Mouse (Mus musculus): ENCODE measurements at regions not wholly inside any gene's neighbourhood (a gene's known extent, or its start where the extent isn't known, plus 50 kb on each side); places are given as distances from the start of the nearest gene placed in this dataset.
A peak's percentile ranks its signal among the peaks of the same experiment; 100 is the strongest.

DNA sequence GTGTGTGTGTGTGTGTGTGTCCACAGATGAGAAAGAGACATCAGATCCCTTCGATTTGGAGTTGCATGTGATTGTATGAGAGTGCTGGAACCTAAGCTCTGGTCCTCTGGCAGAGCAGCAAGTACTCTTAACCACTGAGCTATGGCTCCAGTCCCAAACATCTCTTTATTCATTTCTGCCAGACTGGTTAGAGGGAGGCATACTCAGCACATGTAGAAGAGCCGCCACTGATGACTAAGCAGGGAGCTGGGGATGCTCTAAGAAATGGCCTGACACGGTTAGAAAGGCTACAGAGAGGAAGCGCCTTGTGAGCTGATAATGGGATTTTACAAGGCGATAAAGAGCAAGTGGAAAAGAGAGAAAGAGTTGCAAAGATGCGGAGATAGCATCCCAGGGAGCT lies 287.3 kb upstream of the Castor2 start:
- no peak for DNase-seq

DNA sequence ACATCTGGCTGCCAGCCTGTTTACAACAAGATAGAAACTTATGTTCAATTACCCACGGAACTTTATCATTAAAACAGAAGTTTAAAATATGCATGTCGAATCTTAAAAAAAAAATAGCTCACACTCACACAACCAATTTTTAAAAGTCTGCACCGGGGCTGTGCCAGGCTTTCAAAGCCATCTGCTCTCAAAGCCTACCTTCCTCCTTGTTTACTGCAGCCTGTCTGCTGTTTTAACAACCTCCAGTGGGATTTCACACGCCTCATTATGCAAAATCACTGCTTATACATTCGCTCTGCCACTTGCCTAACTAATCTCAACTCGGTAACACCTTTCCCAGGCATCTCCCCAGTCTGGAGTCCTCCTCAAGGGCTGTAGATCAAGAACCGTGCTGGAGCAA lies 292.6 kb upstream of the Castor2 start:
- DNase-seq, result no peak

DNA sequence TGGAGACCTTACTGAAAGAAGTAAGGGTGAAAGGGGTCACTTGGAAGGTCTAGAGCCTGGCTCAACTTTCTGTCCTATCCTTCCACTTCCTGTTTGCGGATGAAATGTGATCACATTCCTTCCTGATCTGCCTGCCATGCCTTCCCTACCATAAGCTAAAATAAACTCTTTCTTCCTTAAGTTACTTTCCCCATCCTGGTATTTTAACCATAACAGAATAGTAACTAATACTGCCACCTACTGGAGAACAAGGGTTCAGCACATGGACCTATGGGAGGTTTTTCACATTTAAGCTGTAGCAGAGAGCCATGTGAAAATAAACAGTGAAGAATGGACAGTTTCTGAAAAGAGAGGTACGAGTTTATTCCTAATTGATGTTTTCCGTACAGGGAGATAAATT lies 297.5 kb upstream of the Castor2 start:
- DNase-seq, result no peak

DNA sequence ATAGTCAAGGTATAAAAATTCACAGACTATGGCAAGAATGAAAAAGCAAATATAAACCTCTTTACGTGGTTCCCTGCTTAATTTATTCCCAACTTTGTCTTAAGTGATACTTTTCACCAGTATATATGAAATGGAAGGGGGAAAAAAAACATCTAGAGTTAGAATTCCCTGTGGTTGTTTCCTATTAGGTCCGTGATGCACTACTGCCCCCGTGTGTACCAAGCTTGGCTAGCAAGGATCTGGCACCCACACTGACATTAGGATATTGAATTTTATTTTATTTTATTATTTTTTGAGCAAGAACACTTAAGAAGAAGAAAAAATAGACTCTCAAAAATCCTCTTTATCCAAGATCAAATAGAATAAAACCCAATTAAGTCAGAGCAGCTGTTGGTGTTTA lies 303.9 kb upstream of the Castor2 start:
- DNase-seq, result peak; percentile 60

DNA sequence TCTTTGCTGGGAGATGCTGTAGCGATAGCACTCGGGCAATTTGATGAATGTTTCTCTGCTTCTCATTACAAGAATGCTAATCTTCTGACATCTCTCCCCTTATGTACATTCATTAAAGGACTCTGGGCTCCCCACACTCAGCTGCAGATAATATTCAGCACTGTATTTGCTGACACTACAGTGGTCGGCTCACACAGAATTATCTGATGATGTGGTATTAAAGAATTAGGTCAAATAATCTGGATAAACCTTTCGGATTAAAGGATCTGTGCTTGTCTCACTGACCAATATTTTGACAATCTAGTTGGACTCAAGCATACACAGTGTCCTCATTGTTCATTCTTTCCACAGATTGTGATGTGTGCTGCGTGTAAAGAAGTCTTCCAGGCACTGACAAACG lies 308.8 kb upstream of the Castor2 start:
- DNase-seq, result no peak

DNA sequence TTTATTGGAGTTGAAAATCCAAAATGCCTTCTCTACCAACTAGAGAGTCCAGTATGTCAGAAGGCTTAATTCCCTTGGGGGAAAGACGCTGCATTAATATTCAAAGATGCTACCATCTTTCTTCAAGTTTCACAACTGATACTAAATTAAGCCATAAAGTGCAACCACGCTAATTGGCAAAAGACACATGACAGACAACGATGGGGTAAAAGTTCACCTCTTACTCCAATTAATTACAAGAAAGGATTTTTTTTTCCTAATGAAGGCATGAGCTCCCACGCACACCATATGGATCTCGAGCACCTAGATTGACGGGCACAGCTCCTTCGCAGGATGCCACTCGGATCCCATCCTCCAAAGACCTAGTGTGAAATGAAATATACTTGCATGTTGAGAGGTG lies 311.5 kb upstream of the Castor2 start:
- no peak for DNase-seq

DNA sequence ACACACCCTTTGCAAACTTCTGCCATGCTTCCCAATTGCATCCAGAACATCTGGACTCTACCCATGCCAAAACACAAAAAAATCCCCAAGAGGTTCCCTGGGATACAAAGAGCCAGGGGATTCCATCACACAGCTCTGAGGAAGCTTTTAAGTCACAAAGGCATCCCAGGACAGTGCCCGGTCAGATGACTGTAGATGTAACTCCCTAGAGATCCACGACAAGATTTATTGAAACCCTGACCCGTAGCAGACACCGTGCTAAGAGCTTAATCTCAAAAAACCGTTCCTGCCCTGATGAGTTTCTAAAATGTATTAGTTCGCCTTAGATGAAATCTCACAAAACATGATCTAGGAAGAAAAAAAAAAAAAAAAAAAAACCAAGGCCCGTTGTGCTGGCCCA lies 312.0 kb upstream of the Castor2 start:
- no peak for DNase-seq

DNA sequence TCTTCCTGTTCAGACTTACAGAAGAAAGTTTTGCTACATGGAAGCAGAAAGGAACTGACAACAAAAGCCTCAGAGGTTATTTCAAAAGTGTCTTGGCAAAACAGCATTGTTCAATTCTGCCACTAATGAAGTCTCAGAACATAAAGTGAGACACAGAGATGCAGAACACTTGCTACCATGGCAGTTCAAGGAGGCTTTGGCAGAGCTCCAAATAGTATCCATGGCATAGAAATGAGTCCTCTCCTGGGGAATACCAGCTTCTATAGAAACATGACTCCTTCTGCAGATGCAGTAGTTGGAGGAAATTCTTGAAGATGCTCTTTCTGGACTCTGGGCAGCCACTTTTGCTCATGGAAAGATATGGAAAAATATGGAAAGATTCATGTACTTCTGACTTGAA lies 322.9 kb upstream of the Castor2 start:
- no peak for DNase-seq

DNA sequence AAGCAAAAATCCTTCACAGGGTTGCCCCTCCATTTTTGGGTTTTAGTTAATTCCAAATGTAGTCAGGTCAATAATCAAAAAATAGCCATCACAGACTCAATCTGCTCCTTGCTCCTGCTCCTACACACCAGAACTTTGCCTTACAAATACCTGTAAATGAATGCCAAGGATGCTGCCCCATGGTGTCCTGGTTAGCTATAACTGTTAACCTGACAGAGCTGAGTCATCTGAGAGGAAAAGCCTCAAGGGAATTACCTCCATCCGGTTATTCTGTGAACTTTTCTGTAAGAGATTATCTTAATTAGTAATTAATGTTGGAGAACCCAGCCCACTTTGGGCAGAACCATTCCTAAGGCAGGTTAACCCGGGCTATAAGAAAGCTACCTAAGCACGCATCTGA lies 325.4 kb upstream of the Castor2 start:
- DNase-seq, result no peak

DNA sequence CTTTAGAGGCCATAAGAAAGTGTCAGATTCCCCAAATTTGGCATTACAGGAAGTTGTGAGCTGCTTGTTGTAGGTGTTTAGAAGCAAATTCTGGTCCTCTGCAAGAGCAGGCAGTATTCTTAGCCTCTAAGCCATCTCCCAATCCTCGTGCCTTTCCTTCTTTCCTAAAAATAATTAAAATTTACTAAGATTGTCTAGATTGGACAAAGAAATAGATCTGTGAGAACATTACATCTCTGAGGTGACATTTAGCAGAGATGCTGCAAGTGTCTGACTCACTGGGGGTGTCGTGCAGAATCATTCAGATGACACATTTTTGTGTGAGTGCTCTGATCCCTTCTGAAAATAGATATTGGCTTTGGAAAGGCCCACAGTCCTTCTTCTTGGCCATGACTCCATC lies 330.7 kb upstream of the Castor2 start:
- DNase-seq, result no peak

DNA sequence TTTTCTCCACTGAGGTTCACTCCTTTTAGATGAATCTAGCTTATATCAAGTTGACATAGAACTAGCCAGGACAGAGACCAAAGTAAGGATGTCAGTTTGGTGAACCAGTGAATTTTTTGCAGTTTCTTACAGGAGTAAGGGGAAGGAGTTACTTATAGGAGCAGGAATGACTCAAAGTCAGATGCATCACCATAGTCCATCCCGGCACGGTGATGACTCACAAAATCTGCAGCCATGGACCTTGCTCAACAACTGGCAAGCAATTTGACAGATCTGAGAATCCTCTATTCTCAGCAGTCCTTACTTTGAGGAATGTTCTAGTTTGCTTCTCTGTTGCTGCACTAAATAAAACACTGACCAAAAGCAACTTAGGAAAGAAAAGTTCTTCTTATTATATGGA lies 341.7 kb upstream of the Castor2 start:
- DNase-seq, result no peak

DNA sequence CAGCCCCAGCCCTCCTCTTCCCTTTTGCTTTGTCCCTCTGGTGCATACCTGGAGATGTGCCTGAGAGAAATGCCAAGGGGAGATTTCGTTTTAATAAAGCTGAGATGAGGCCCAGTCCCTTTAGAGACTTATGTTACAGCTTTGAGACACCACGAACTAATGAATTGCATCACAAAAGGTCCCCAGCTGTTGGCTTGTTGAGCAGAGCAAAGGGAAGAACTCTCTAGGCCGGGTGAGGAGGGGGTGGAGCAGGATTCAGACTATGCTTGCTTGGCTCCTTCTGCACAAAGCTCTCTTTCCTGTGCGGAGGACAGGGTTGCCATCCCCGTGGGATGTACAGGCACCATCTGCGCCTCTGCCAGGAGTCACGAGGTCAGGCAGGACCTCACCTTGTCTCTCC lies 345.3 kb upstream of the Castor2 start:
- DNase-seq, result no peak

DNA sequence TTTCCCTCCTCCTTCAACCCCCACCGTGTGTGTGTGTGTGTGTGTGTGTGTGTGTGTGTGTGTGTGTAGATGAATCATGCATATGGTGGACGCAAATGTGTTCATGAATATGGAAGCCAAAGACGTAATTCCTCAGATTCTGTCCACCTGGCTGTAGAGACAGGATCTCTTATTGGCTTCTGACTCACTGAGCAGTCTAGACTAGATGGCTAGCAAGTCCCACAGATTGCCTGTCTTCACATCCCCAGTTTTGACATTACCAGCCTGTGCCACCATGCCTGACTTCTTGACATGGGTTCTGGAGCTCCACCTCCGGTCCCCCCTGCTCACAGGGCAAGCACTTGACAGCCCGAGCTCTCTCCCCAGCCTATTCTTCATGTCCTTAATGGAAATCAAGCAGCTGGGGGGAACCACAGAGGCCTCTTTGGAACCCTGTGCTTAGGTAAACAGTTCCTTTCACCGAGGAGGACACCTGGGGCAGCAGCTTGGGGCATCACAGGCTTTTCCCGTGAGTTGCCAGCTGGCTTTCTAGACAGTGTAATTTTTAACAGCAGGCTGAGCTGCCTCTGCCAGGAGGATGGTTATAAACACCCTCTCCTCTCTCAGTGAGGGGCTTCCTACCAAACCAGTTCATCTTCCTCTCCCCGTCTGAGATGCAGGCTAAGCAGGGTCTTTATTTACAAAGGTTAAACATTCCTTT lies 345.9 kb upstream of the Castor2 start:
- DNase-seq, result no peak

DNA sequence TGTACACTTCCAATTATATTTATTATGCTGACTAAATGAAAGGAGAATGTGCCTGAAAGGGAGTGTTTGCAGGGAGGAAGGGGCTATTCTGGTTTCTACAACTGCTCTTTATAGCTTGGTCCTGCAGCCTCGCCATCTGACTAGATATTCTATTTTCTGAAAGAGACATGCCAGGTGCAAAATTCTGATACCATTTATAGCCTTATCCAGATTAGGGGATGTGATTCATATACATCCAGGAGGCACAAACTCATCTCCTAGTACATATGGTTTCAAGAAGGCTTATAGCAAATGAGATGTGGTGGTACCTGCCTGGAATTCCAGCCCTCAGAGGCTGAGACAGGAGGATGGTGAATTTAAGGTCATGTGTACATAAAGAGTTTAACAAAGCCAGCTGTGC lies 352.6 kb upstream of the Castor2 start:
- no peak for DNase-seq

DNA sequence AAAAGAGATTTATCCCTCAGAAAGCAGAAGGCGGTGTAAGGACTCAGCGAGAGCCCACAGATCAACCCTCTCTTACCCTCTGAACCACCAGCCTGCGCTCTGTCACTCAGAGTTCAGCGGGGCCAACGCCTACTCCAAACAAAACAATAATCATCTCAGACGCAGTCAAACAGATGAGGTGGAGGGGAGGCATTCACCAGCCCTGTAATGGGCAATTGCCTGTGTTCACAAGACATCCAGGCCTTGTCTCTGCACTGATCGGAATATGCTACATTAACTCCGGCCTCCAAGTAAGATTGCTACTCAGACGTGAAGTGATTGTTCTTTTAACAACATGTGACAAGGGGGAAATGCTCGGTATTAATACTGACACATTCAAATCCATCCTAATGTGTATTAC lies 353.1 kb upstream of the Castor2 start:
- no peak for DNase-seq

DNA sequence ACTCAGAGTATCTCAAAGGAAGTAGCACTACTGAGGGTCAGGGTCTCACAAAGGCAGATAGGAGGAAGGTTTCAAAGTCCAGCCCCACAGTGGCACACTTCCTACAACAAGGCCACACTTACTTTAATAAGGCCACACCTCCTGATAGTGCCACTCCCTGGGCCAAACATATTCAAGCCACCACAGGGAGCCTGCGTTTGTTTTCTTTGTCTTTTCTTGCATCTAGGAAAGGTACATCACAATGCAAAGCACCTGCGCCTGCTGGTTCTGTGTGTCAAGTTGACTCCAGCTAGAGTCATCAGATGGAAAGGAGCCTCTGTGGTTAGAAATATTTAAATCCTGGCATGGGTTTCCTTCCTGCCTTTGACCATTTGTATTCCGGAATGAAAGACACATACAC lies 355.4 kb upstream of the Castor2 start:
- DNase-seq, result no peak

DNA sequence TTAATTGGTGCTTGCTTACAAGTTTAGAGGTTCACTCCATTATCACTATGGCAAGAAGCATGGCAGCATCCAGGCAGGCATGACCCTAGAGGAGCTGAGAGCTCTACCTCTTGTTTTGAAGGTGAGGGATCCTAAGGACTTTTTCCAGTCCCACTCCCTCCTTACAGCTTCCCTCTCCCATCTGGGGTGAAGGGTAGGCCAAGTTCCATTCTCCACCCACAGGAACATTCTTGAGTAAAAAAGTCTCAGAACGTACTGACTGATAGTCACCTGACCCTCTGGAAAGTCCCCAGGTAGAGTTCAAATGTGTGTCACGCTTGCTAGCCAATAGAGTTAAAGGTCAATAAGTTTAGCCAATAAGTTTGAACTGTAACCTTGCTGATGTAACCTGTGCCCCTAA lies 355.9 kb upstream of the Castor2 start:
- DNase-seq, result no peak

DNA sequence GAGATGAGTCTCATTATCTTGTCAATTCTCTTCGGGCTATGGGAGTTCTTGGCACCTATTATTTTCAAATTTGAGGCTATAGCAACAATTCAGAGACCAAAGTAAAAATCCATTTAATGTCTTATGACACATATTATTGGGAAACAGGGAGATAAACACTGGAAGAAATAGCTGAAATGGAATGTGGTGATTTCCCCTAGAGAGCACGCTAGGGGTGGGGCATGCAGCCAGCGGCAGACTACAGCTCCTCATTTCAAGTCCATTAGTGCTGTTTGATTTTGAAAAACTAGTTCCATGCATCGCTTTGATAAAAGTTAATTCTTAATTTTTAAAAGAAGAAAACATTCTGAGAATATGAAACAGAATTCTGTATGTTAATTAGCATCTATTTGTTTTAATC lies 367.6 kb upstream of the Castor2 start:
- DNase-seq, result no peak

DNA sequence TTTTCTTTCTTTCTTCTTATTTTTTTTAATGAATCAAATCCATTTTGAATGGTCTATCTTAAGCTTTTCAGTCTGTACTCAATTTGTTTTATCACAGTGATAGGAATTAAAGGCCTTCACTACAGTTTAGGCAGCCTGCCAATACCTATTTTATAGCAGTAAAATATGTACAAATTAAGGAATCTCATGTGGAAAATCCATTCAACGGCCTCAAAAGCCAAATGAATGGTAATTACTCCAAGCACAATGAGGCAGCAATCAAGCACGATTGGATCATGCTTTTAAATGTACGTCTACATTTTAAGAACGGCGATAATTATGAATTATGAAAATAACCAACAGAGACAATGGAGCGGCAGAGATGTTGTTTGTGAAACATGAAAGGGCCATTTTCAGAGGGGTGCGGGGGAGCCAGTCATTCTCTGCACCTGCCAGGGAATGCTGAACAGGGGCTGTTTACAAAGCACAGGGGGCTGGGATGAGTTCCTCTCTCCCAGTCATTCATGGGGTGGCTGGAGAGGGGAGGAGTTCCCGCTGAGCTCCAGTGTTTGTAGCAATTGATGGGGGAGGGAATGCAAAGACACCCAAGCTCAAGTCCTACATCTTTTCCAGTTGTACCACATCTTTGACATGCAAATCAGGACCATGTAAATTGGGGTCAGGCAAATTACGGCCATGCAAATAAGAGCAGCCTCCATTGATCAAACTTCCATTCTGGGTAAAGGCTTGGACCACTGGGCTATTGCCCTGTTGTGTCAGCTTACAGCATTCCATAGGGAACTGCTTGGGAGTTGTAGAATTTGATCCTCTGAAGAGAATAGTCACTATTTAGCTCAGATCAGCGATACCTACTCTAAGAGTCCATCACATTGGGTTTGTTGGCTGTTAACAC lies 381.1 kb upstream of the Castor2 start:
- DNase-seq, result peak; percentile 5

DNA sequence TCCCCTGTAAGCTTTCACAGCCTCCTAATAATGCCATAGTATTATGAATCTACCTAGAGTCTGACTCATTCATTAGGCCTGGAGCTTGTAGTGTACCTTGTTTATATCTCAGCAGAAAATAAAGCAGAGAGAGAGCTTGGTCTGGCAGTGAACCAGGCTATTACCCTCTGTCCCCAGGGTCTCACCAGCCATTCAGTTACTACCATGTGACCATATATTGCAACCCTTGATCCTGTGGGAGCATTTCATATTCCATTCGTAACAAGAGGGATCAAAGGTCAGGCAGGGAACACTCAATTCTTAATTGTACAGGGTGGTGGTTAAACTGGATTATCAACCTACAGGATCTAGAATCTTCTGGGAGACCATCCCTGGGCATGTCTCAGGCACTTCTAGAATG lies 383.7 kb upstream of the Castor2 start:
- DNase-seq, result no peak

DNA sequence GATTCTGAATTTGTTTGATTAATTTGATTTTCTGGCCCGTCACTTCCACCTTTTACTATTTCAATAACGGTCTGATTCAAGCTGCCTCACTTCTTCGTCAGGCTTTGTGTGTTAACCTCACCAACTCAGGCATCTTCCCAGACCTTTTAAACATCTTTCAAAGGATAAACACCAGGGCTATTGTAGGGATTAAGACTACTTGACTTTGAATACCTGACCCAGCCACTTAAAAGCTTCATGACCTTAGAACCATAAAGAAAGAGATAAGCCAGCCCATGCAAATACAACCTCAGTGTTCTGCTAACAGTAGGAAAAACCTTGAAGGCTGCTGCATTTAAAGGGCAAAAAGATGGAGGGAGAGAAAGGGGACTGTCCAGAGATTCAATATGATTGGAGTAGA lies 386.9 kb upstream of the Castor2 start:
- DNase-seq, result no peak

DNA sequence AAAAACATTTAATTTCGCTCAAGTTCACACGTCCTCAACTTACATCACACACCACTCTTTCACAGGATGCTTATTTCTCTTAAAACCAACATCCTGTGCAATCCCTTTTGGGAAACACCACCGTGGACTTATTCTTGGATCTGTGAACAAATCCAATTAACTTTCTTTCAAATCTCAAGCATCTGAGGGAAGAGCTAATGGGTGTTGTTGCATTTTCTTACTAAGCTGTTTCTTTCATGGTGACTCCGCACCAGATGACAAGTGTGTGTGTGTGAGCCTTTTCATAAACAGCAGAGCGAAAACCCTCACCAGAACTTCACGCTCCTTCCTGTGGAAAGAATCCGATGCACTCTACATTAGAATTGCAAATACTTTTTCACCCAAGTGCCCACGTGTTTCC lies 390.6 kb upstream of the Castor2 start:
- no peak for DNase-seq

DNA sequence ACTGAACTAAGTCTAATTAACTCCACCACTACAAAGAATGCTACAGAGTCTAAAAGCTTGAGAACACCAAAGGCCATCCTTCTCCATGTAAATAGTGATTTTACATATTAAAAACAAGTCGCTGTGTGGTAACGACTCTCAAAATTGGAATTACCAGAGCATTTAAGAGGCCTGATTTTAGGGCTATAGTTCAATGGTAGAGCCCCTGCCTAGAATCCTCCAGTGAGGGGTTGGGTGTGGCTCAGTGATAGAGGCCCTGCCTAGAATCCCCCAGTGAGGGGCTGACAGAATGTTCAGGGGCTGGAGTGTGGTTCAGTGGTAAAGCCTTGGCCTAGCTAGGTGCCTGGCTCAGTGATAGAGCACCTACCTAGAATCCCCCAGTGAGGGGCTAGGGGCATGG lies 413.3 kb upstream of the Castor2 start:
- DNase-seq, result no peak

DNA sequence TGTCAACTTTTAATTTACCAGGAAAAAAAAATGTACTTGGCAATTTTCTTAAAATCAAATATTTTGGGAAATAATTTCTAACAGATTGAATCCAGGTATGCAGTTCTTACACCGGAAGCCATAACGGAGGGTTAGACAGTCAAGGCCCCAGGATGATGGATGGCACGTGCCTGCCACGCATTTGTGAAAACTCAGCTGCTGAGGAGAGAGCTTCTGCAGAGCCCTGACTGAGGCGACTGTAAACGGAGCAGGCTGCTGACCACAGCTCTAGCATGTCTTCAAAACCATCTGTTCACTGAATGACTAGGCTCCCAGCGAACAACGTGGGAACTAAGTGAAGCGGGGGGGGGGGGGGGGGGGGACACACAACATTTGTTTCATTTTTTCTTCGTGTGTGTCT lies 416.5 kb upstream of the Castor2 start:
- no peak for DNase-seq
